10 mouse cellular contexts compared by ENCODE assay signal in genomic region chr13:43236630-43237029, GRCm38 (mm10).
A peak's percentile ranks its signal among the peaks of the same experiment; 100 is the strongest.
DNase-seq lines count a peak whose midpoint lies in the region; ATAC-seq and TF ChIP-seq lines count a peak whose summit lies in the region.
"Had no signal": no experiment of that assay in that cellular context is flagged by ENCODE, and none has a peak within 500 bp of the region (broad histone marks: within the 10 kb centered on the region; RNA-seq: fewer than 3 reads in every experiment).

No protein-coding gene starts in this region.

- H3K27me3 ChIP-seq in heart, embryonic 12.5 days (replicated peaks), result no peaks in the 10 kb centered on the region
- H3K27me3 ChIP-seq in kidney, embryonic 15.5 days, result no peaks in the 10 kb centered on the region

- H3K36me3 ChIP-seq in heart, embryonic 12.5 days, result no peaks in the 10 kb centered on the region
- H3K36me3 ChIP-seq in kidney, embryonic 15.5 days, result no peaks in the 10 kb centered on the region

- no peak for TF ChIP-seq CTCF in layer of hippocampus, adult 2 months (conservative IDR thresholded peaks at IDR 0.05)

- no peak overlapping the region for H3K4me3 ChIP-seq in layer of hippocampus, adult 2 months
- no peak overlapping the region for H3K4me3 ChIP-seq in heart, embryonic 12.5 days
- H3K4me3 ChIP-seq in kidney, embryonic 15.5 days (replicated peaks), result no peak overlapping the region

- no peaks in the 10 kb centered on the region for H3K9me3 ChIP-seq in heart, embryonic 12.5 days (replicated peaks)
- no peaks in the 10 kb centered on the region for H3K9me3 ChIP-seq in kidney, embryonic 15.5 days (replicated peaks)

- no peak overlapping the region for H3K9ac ChIP-seq in heart, embryonic 12.5 days
- H3K9ac ChIP-seq in kidney, embryonic 15.5 days, result no peak overlapping the region

- no peak for DNase-seq in layer of hippocampus, adult 2 months (ENCODE audit: low spot score in 2 of 2)
- no peak for DNase-seq in layer of hippocampus, adult 9-11 months
- peak; percentile 76 for DNase-seq in lung, postnatal 25 days (ENCODE audit: low spot score)
- no peak for DNase-seq in left cerebral cortex, adult 9 months (ENCODE audit: low spot score in 2 of 2)
- no peak for DNase-seq in cerebellum, adult 9-10 months
- DNase-seq in cerebellum, adult 8-10 months, result no peak
- DNase-seq: adrenal gland, adult 8-10 months; gastrocnemius, postnatal 14 days had no signal

- peaks cover 71% of the 10 kb centered on the region for H3K4me1 ChIP-seq in heart, embryonic 12.5 days (replicated peaks)
- H3K4me1 ChIP-seq in kidney, embryonic 15.5 days, result peaks cover 55% of the 10 kb centered on the region

- WGBS in heart, embryonic 12.5 days, result 26% methylated on average over 6 of the region's 6 CpGs
- WGBS in kidney, embryonic 15.5 days, result 68% methylated on average over 6 of the region's 6 CpGs

- H3K27ac ChIP-seq in layer of hippocampus, adult 2 months, result peak overlapping the region; percentile 96
- peak overlapping the region; percentile 69 for H3K27ac ChIP-seq in heart, embryonic 12.5 days (ENCODE audit: poor library complexity, severe bottlenecking)
- peak overlapping the region; percentile 47 for H3K27ac ChIP-seq in kidney, embryonic 15.5 days

- ATAC-seq in heart, embryonic 12.5 days (ENCODE audit: insufficient number of reproducible peaks, low FRiP score), result no peak
- ATAC-seq in kidney, embryonic 15.5 days (replicated peaks; ENCODE audit: low FRiP score), result no peak

- H3K4me2 ChIP-seq in heart, embryonic 12.5 days, result peak overlapping the region; percentile 11; the same call in 1 of the 2 replicates
- H3K4me2 ChIP-seq in kidney, embryonic 15.5 days, result no peak overlapping the region
